Mouse (Mus musculus) liver, embryonic 14.5 days (tissue): ENCODE data around the gene Rpl9. TPM values are rescaled to one million over a fixed set of nuclear protein-coding genes. Genes with fewer than 3 reads are reported as not detected.
A peak's percentile ranks its signal among the peaks of the same experiment; 100 is the strongest.

Experiments used
- ATAC-seq: fragments of 200-750 bp; cut with Nextera tagmentation; 2 replicates; pipeline ENCODE4 v1.8.0; 2017; ENCODE audit warnings: moderate number of reproducible peaks, mild to moderate bottlenecking, moderate library complexity; ENCODE audit not compliant: insufficient read depth
- DNase-seq, 3 experiments: peaks; one replicate each; pipeline ENCODE4 v3.0.0-alpha.2; 2012 to 2013; ENCODE audit warnings: low read depth in 3 of 3, low spot score in 3 of 3
- H3K27ac ChIP-seq: fragments of 300-500 bp; sonication (generic); 2 replicates; pipeline ENCODE4 v1.5.1; 2014; ENCODE audit warnings: moderate library complexity, mild to moderate bottlenecking, control low read depth, inconsistent platforms
- H3K27me3 ChIP-seq: fragments of 300-500 bp; sonication (generic); 2 replicates; pipeline ENCODE4 v1.6.1; 2014; ENCODE audit warnings: mild to moderate bottlenecking, low read length, moderate library complexity; ENCODE audit not compliant: control insufficient read depth, insufficient read depth
- H3K36me3 ChIP-seq: fragments of 300-500 bp; sonication (generic); replicated peaks from 2 replicates; pipeline ENCODE4 v1.6.1; 2014; ENCODE audit warnings: low read depth; ENCODE audit not compliant: control insufficient read depth, insufficient read depth
- H3K4me1 ChIP-seq, 2 experiments: fragments of 200-500 bp in 1 of 2; fragments of 300-500 bp in 1 of 2; sonication (generic) in 1 of 2; replicated peaks; 2 replicates each; pipeline ENCODE4 v1.6.1; 2012 to 2014; ENCODE audit warnings: antibody characterized with exemption in 1 of 2, inconsistent platforms in 1 of 2, low read length in 1 of 2; ENCODE audit not compliant: control insufficient read depth in 2 of 2, insufficient read depth in 2 of 2
- H3K4me2 ChIP-seq: fragments of 300-500 bp; sonication (generic); 2 replicates; pipeline ENCODE4 v1.6.1; 2014; ENCODE audit warnings: low read depth, mild to moderate bottlenecking, control low read depth, moderate library complexity
- H3K4me3 ChIP-seq, 2 experiments: fragments of 200-500 bp in 1 of 2; fragments of 300-500 bp in 1 of 2; sonication (generic) in 1 of 2; 2 replicates each; pipeline ENCODE4 v1.5.1; 2012 to 2014; ENCODE audit warnings: low read depth in 2 of 2, low read length in 2 of 2, mild to moderate bottlenecking in 2 of 2, control low read depth in 1 of 2, inconsistent platforms in 1 of 2, moderate library complexity in 1 of 2; ENCODE audit not compliant: insufficient read depth in 1 of 2
- H3K9ac ChIP-seq: fragments of 300-500 bp; sonication (generic); replicated peaks from 2 replicates; pipeline ENCODE4 v1.6.1; 2014; ENCODE audit warnings: mild to moderate bottlenecking, control low read depth, moderate library complexity
- H3K9me3 ChIP-seq: fragments of 300-500 bp; sonication (generic); 2 replicates; pipeline ENCODE4 v1.6.1; 2016; ENCODE audit warnings: low read length, mixed read lengths; ENCODE audit not compliant: control insufficient read depth
- CTCF ChIP-seq: IDR thresholded peaks from 2 replicates; pipeline ENCODE4 v1.5.1; 2016; ENCODE audit warnings: antibody characterized with exemption, low read depth, control low read depth
- EP300 ChIP-seq: IDR thresholded peaks from 2 replicates; pipeline ENCODE4 v1.6.1; 2016; ENCODE audit warnings: antibody characterized with exemption, low read depth
- WGBS: fragments of 180-500 bp; shearing (Covaris S2); extraction: QIAGEN DNeasy Blood & Tissue Kit; methylation state at CpG from one replicate; pipeline ENCODE4 v1.1.7; 2014; ENCODE audit not compliant: insufficient replicate concordance; 5-methylcytosine and 5-hydroxymethylcytosine counted together
- polyA plus RNA-seq, 2 experiments: library from polyadenylated mRNA; depleted of rRNA in 1 of 2; stranded (reverse) in 1 of 2; unstranded in 1 of 2; fragments of >200 nt; fragmentation: Nextera tagmentation in 1 of 2; extraction: Ambion mirVana in 1 of 2; gene quantifications; 2 replicates each; pipeline versions ENCODE4 v1.2.1 to v1.2.3; 2012 to 2014

Rpl9 gene
- polyA plus RNA-seq, 2 experiments = 683 to 725 TPM

DNA sequence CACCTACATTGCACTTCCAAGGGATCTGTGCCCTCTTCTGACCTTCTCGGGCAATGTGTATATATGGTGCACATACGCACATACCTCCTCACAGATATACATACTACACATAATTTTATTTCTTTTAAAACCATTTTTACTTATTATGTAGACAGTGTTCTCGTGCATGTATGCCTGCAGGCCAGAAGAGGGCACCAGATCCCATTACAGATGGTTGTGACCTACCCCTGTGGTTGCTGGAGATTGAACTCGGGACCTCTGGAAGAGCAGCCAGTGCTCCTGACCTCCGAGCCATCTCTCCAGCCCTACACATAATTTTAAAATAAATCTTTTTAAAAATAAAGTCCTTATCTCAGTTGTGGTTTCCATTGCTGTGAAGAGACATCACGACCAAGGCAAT lies 52.9 kb downstream of the Rpl9 start:
- DNase-seq = no peak
- 56% methylated on average over 6 of the region's 6 CpGs for WGBS
- H3K4me3 ChIP-seq = no peak overlapping the region
- H3K36me3 ChIP-seq = no peaks in the 10 kb centered on the region
- ATAC-seq = no peak
- no peak overlapping the region for H3K9ac ChIP-seq
- H3K4me2 ChIP-seq = no peak overlapping the region
- no peaks in the 10 kb centered on the region for H3K9me3 ChIP-seq
- H3K27ac ChIP-seq = no peak overlapping the region
- peaks cover 8 to 10% of the 10 kb centered on the region in 2 experiments for H3K4me1 ChIP-seq
- TF ChIP-seq EP300 = no peak
- TF ChIP-seq CTCF = peak; percentile 70
- H3K27me3 ChIP-seq = no peaks in the 10 kb centered on the region

Other genes starting within 250 kb of the Rpl9 start
- gene Wdr19, start 191.7 kb downstream of the Rpl9 start, polyA plus RNA-seq (2012; rRNA removed) = 0.48 and 0.68 TPM in 2 replicates
- 0.46 and 0.86 TPM in 2 replicates for gene Wdr19, start 191.7 kb downstream of the Rpl9 start, polyA plus RNA-seq (2014; fragmentation: Nextera tagmentation; extraction: Ambion mirVana)
- 15.5 and 19.0 TPM in 2 replicates for gene Rfc1, start 55.8 kb downstream of the Rpl9 start, polyA plus RNA-seq (2012; rRNA removed)
- 36.4 and 40.4 TPM in 2 replicates for gene Rfc1, start 55.8 kb downstream of the Rpl9 start, polyA plus RNA-seq (2014; fragmentation: Nextera tagmentation; extraction: Ambion mirVana)
- gene Klb, start 43.1 kb downstream of the Rpl9 start, polyA plus RNA-seq (2012; rRNA removed) = 3.9 and 4.6 TPM in 2 replicates
- gene Klb, start 43.1 kb downstream of the Rpl9 start, polyA plus RNA-seq (2014; fragmentation: Nextera tagmentation; extraction: Ambion mirVana) = 8.0 TPM in 2 replicates
- gene Lias, start 53 bp upstream of the Rpl9 start, polyA plus RNA-seq (2012; rRNA removed) = 11.5 and 20.3 TPM in 2 replicates
- gene Lias, start 53 bp upstream of the Rpl9 start, polyA plus RNA-seq (2014; fragmentation: Nextera tagmentation; extraction: Ambion mirVana) = 36.5 and 37.9 TPM in 2 replicates
- 4.2 and 6.7 TPM in 2 replicates for gene Ugdh, start 44.5 kb upstream of the Rpl9 start, polyA plus RNA-seq (2012; rRNA removed)
- gene Ugdh, start 44.5 kb upstream of the Rpl9 start, polyA plus RNA-seq (2014; fragmentation: Nextera tagmentation; extraction: Ambion mirVana) = 13.2 and 14.1 TPM in 2 replicates
- not detected in 2 replicates for gene Gm43552, start 101.4 kb upstream of the Rpl9 start, polyA plus RNA-seq (2012; rRNA removed)
- gene Gm43552, start 101.4 kb upstream of the Rpl9 start, polyA plus RNA-seq (2014; fragmentation: Nextera tagmentation; extraction: Ambion mirVana) = not detected in 2 replicates
- gene Smim14, start 145.7 kb upstream of the Rpl9 start, polyA plus RNA-seq (2012; rRNA removed) = 15.4 and 15.8 TPM in 2 replicates
- 39.9 and 45.2 TPM in 2 replicates for gene Smim14, start 145.7 kb upstream of the Rpl9 start, polyA plus RNA-seq (2014; fragmentation: Nextera tagmentation; extraction: Ambion mirVana)
- 20.4 and 60.5 TPM in 2 replicates for gene Ube2k, start 145.8 kb upstream of the Rpl9 start, polyA plus RNA-seq (2012; rRNA removed)
- gene Ube2k, start 145.8 kb upstream of the Rpl9 start, polyA plus RNA-seq (2014; fragmentation: Nextera tagmentation; extraction: Ambion mirVana) = 64.7 and 67.2 TPM in 2 replicates